Mouse (Mus musculus) adrenal gland, adult 18-20 months (tissue): ENCODE data around the gene Ddrgk1. TPM values are rescaled to one million over a fixed set of nuclear protein-coding genes. Genes with fewer than 3 reads are reported as not detected.
"Not testable (repeated sequence)": the region's sequence is repeated elsewhere in the genome, so short reads cannot be mapped to it uniquely, and the experiment has no call there.

Source experiments
- DNase-seq, 2 experiments: peaks; one replicate each; pipeline ENCODE4 v3.0.0; 2021 to 2022; ENCODE audit warnings: low spot score in 2 of 2
- total RNA-seq, 2 experiments: library from RNA; stranded (reverse); gene quantifications; 1 replicate in 1 of 2; 2 replicates in 1 of 2; pipeline ENCODE4 v1.2.3; 2021

The Ddrgk1 gene
- total RNA-seq, 2 experiments from 2014 or later = 219 to 239 TPM

GRCm38 (mm10) chr2:130655660-130656339 lies 8.7 kb downstream of the Ddrgk1 start:
- DNase-seq = no peak

DNA sequence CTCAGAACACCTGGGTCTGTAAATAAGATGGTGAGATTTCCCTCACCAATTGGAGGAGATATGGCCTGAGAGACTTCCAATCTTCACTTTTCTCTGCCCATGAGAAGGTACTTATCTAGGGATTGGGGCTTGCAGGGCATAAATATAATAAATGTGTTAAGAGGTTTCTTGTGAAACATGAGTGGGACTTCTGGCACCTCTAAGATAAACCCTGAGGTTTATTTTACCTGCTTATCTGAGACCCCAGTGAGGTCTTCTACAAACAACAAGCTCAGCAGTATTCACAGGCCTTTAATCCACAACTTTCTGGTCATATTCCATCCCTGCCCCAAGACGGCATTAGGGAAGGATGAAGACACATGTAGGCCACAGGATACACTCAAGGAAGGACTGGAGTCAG lies 10.7 kb downstream of the Ddrgk1 start:
- no peak for DNase-seq

DNA sequence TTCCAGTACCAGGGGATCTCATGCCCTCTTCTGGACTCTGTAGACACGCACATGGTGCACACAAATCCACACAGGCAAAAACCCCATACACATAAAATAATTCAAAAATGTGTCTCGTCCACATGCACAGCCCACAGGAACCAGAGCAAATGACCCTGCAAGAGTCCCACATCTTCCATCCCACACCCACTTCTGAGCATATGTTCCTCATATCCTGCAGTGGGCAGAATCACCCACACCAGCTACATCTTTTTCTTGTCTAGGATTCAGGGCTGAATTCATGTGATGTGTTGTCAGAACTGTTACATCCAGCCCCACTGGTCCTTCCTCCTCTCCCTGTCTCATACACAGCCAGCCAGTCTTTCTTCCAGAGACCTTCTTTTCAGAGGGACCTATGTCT lies 11.2 kb downstream of the Ddrgk1 start:
- no peak for DNase-seq

DNA sequence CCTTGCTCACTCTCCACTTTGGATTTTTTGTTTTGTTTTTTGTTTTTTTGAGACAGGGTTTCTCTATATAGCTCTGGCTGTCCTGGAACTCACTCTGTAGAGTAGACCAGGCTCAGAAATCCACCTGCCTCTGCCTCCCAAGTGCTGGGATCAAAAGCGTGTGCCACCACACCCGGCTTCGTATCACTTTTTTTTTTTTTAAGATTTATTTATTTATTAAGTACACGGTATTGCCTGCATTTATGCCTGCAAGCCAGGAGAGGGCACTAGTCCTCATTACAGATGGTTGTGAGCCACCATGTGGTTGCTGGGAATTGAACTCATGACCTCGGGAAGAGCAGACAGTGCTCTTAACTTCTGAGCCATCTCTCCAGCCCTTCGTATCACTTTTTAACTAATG lies 15.4 kb downstream of the Ddrgk1 start:
- not testable (repeated sequence) for DNase-seq

- no peak for DNase-seq
Measured at GRCm38 (mm10) chr2:130645198-130645597, 19.3 kb downstream of the Ddrgk1 start.

- peak; percentile 95 to 96 for DNase-seq
Measured at GRCm38 (mm10) chr2:130642684-130643369, 21.6 kb downstream of the Ddrgk1 start, which contains the start of gene Lzts3. Gene Lzts3 (minus strand): TSS chr2:130642803.

DNA sequence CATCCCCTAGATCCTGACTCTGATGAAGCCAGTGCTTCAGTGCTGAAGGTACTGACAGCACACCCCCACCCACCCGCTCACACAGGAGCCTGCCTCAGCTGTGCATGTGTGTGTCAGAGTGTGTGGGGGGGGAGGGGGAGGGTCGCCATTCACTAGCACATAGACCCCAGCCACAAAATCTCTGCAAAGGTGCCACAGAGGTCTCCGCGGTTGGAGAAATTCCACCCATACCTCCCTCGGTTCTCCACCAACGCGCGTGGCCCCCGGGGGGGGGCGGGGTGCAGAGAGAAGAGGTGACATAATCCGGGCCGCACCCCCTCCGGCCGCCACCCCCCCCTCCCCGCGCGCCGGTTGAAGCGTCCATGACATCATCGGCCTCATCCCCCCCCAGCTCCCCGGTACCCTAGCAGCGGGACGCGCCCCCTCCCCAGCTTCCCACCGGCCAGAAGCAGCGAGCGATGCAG lies 22.2 kb downstream of the Ddrgk1 start:
- DNase-seq = no peak

- no peak for DNase-seq
Measured at GRCm38 (mm10) chr2:130641351-130642025, 23.0 kb downstream of the Ddrgk1 start.

GRCm38 (mm10) chr2:130639276-130639675 lies 25.2 kb downstream of the Ddrgk1 start:
- no peak for DNase-seq

DNA sequence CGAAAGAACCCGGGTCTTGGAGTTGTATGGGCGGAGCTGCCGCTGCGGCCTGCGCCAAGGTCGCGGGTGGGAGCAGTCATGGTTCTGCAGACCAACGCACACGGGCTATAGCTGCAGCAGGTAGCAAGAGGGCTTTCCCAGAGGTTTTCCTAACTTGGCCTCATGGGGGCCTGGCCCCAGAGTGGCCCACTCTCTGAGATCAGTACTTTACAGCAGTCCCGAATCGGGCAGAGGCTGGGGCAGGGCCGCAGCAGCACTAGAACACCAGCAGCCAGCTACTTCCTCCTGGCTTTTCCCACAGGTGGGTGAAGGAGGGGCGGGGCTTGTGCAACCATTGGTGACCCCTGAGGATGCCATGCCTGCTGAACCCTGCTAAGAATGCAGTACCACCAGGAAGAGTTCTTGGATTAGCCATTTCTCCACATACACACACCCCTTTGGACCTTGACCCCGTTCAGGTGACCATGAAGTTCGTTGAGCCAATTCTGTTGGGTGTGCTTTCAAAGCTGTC lies 26.3 kb downstream of the Ddrgk1 start:
- peak in 1 of 2 experiments; percentile 32 for DNase-seq

DNA sequence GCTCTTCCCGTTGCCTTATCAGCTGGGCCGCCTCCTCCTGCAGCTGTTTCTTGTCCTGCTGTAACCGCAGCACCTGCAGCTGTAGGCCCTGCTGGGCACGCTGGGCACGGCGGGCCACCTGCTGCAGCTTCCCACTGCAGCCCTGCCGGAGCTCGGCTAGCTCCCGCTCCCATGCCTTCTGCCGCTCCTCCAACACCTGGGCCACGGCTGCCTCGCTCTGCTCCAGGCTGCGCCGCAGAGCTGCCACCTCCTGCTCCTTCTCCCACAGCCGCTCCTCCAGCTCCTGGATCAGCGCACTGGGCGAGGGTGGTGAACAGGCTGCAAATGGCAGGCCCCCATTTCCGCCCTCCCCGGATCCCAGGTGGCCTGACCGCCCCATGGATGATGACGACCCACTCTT lies 28.6 kb downstream of the Ddrgk1 start:
- DNase-seq = no peak

DNA sequence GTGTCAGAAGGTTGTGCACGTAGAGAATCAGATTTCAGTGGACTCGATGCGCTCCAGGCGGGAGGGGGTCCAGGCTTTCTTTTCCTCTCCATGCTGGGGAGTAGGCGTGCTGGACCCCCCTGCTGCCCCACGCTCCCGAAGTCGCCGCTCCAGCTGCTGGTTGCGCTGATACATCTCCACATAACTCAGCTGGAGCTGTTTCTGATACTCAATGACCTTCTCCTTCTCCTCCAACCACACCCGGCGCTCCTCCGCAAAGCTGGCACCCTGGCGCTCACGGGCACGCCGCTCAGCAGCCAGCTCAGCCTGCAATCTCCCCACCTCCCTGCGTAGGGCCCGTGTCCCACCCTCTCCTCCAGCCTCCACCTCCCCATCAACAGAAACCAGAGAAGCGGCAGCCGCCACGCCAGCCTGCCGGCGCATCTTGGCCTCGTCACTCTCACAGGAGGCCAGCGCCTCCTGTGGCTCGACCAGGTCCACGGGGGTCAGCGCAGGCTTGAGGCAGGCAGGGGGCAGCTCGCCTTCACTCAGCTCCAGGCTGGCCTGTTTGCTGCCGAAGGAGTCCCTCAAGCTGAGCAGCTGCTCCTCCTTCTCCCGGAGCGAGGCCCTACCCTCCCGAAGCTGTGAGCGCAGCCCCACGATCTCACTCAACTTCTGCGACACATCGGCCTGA lies 29.6 kb downstream of the Ddrgk1 start:
- DNase-seq = no peak

DNA sequence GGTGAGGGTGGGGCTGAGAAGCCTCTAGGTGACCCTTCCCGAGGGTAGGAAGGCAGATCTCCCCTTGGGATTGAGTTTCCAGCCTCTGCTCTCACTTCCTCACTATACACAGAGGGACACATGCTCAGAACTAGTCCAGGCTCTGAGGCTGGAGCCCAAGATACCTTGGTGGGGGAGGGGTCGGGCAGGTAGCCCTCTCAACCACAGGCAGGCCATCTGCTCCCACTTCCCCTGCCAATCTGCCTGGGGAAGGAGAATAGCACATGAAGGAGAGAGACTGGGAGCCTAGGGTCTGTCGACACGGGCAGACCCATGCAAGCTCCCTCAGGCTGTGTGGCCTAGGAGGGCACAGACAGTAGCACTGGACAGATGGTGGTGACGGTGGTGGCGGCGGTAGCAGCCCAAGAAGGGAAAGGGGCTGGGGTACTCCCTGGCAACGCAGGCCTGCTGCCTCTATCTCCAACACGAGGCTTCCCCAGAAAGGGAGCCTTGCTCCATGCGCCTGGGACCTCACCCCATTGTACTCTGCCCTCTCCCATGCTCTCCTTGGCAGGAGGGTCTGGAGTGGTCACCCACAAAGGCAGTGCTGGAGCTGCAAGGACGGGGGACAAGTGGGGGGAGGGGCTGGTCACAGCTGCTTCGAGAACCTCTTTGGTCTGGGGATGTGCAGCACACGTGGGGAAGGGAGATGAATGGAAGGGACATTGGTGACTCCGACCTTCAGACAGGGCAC lies 30.3 kb downstream of the Ddrgk1 start:
- DNase-seq = no peak

GRCm38 (mm10) chr2:130632887-130633675 lies 31.4 kb downstream of the Ddrgk1 start:
- DNase-seq = no peak

DNA sequence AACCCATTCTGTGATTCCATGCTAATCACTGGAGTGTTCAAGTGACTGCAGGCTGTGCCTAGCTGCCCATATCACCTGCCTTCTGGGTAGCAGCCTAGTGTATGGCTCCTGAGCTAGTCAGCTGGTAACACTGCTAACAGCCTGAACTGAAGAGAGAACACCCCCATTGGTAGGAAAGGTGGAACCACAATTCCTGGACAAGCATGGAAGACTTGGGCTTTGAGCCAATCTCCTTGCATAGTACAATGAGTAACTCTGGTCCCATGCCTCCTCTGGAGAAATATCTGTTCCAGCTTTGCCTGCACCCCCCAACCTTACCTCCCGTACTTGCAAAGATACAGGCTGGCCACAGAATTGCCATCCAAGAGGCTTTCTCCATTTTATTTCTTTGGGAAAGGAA lies 32.0 kb downstream of the Ddrgk1 start:
- no peak for DNase-seq

DNA sequence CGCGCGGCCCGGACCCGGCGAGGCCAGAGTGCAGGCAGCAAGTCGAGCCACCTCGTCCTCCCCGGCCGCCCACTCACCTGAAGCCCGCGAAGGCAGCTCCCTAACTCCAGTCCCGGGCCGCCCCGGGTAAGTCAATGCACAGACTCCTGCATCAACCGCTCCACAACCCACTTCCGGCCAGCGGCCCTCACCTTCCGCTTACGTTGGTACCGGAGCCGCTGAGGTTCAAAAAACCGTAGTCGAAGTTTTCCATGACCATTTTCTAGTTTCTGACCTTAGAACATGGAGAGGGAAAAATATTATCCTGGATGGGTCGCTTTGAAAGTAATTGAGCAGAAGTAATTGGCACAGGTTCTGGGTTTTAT lies 34.6 kb downstream of the Ddrgk1 start, which contains the start of the genes Fastkd5 and Ubox5:
Gene Fastkd5, minus strand, starts transcription at position 189 of the 365 bp plus-strand sequence.
Gene Ubox5, minus strand, starts transcription at position 200 of the 365 bp plus-strand sequence.
- peak; percentile 93 to 97 for DNase-seq

GRCm38 (mm10) chr2:130629080-130629838 lies 35.2 kb downstream of the Ddrgk1 start:
- DNase-seq = no peak

DNA sequence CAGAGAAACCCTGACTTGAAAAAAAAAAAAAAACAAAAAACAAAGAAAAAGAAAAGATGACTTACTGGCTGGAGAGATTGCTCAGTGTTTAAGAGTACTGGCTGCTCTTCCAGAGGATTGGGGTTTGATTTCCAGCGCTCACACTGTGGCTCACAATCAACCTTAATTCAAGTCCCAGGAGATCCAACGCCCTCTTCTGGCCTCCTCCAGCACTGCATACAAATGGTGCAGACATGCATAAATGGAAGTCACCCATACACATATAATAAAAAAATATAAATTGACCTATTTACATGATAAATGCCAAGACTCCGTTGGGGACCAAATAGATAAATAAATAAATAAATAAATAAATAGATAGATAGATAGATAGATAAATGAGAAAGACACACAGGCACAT lies 36.0 kb downstream of the Ddrgk1 start:
- no peak for DNase-seq

DNA sequence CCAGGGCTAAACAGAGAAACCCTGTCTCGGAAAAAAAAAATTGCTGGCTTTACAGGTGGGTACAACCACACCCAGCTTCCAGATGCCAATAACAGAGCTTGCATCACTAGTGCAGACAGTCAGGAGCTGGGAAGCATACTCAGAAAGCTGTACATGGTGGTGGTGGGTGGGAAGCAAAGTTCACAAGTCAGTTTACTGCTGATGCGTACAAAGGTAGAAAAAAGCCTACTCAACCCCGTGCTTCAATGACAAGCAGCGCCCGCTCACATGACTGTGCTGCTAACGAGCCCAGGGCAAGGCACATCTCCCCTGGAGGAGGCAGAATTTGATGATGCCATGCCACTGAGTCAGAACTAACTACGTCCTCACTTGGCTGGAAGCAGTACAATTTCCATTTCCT lies 45.5 kb downstream of the Ddrgk1 start:
- DNase-seq = no peak
